Mouse (Mus musculus) spleen, adult 18-20 months (tissue): ENCODE measurements around the gene Rab11fip3.

ENCODE experiments used
- DNase-seq, 2 experiments: peaks; one replicate each; pipeline ENCODE4 v3.0.0; 2022; ENCODE audit warnings: mixed read lengths in 2 of 2

Rab11fip3 gene

DNA sequence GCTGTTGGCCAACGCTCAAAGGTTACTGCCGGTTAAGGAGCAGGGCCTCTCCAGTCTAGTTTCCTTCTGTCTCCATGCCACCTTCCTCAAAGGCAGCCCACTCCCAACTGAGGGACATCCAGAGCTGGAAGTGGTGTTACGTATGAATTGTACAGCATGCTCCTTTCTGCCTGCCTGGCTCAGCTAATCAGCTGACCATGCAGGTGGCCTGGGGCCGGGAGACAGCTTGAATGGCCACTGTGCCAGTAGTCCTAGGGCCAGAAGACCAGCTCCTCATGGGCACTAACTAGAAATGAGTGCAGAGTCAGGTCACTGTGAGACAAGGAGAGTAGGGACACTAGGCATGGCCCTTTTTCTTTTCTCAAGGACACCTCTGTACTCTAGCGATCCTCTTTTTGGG lies 116.2 kb downstream of the Rab11fip3 start:
- no peak for DNase-seq

- DNase-seq, result no peak
Observed at GRCm38 (mm10) chr17:25951803-25952623, 117.3 kb downstream of the Rab11fip3 start, which contains the start of gene A930017K11Rik. TSS of gene A930017K11Rik (minus strand) at chr17:25952565.

- no peak for DNase-seq
Observed at GRCm38 (mm10) chr17:25951225-25951802, 118.0 kb downstream of the Rab11fip3 start.

DNA sequence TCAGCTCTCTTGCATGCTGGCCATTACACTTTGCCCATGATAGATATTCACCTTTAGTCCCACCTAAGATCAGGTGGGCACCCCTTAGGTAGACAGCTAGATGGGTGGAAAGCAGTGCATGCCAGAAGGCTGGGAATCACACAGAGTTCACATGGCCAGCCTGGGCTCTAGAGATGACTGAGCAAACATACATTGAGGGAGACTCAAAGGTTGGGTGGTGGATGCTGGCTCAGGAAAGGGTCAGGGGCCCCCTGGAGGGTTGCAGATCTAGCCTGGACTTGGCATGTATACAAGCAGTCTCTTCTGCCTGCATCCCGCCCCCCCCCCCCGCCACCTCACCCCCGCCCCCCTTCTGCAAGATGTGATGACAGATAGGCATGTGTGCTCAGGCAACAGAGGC lies 118.6 kb downstream of the Rab11fip3 start:
- DNase-seq, result no peak

- DNase-seq, result no peak
Observed at GRCm38 (mm10) chr17:25949981-25950380, 119.4 kb downstream of the Rab11fip3 start.

- DNase-seq, result no peak
Observed at GRCm38 (mm10) chr17:25948051-25948450, 121.3 kb downstream of the Rab11fip3 start.

DNA sequence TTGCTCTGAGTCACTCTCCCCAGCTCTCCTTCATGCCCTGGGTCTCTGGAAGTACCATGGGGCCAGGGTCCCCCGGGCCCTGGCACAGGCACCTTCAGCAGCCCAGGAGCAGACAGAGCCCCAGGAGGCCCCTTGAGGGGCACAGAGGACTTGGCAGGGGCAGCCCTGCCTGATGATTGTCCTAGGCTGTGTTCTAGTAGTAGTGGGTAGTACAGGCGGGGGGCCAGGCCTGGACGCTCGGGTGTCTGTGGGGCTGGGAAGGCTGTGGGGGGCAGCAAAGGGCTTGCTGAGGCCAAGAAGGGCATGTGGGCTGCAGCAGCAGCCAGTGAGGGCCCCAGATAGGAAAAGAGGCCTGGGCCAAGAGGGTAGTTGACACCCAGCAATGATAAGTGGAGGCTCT lies 121.8 kb downstream of the Rab11fip3 start:
- no peak for DNase-seq

DNA sequence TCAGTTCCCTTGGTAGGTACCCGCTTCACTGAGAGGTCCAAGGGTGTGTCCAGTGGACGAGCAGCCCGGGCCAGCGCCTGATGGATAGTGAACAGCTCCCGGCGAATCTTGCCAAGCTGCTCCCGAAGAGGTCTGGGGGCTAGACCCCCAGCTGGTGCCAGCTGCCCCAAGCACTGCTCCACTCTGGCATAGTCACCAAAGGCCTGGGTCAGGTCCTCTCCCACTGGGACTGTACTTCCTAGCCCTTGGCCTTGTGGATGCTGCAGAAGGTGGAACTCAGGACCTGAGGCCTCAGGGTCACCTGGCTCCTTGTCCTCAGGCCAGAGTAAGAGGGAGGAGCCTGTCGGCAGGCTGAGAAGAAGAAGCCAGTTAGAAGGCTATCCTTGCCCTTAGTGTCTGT lies 122.5 kb downstream of the Rab11fip3 start:
- no peak for DNase-seq

- no peak for DNase-seq
Observed at GRCm38 (mm10) chr17:25946349-25946748, 123.0 kb downstream of the Rab11fip3 start.

GRCm38 (mm10) chr17:25945517-25946155 lies 123.7 kb downstream of the Rab11fip3 start:
- DNase-seq, result no peak

- no peak for DNase-seq
Observed at GRCm38 (mm10) chr17:25944366-25945163, 124.8 kb downstream of the Rab11fip3 start, which contains the start of the genes Pigq and Nhlrc4. TSS of gene Pigq (minus strand) at chr17:25944936. TSS of gene Nhlrc4 (minus strand) at chr17:25944961.

GRCm38 (mm10) chr17:25943769-25944168 lies 125.6 kb downstream of the Rab11fip3 start:
- DNase-seq, result no peak

DNA sequence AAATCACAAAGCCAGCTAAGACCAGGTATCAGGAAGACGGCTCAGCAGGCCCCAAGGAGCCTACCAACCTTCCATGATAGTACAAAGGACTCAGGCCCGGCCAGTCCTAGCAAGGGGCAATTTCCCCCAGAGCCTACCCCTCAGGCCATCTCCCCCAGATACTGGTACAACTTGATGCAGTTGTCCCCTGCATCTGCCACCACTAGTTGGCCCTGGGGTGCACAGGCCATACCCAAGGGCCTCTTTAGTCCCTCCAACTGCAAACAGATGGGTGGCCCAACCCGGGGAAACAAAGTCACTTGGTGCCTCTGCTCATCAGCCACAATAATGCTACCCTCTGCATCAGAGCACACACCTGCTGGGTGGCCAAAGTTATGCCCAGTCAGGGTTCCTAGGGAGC lies 126.1 kb downstream of the Rab11fip3 start:
- no peak for DNase-seq

GRCm38 (mm10) chr17:25942597-25943151 lies 126.7 kb downstream of the Rab11fip3 start:
- no peak for DNase-seq

- DNase-seq, result peak; percentile 56 to 75
Observed at GRCm38 (mm10) chr17:25941511-25942241, 127.7 kb downstream of the Rab11fip3 start.
